Mouse (Mus musculus) liver, adult 2 months (tissue): ENCODE results near the gene Dcaf8.

Experiments used
- CTCF ChIP-seq: fragments of 200-500 bp; IDR thresholded peaks from 2 replicates; pipeline ENCODE4 v1.5.1; 2011; ENCODE audit warnings: low read depth, low read length, control low read depth
- POLR2A ChIP-seq: fragments of 200-500 bp; IDR thresholded peaks from 2 replicates; pipeline ENCODE4 v1.6.1; 2011; ENCODE audit warnings: low read length, control low read depth; ENCODE audit not compliant: insufficient read depth; ENCODE audit errors: extremely low read depth

DNA sequence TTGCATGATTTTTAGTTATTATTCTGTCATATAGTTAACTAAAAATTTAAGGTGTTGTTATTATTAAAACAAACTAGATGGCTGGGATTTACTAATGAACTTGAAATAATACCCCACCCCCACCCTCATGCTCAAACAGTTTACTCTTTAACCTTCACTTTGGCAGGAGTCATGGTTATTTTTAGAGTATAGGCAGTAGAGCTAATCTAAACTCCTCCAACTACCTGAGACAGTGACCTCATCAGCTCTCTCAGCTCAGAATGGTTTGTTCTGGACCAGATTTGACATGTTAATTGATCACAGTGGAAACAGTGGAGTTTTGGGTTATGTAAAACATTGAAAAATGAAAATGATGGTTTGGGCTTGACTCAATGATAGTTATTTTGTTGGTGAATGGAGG is 12.6 kb downstream of the Dcaf8 start:
- TF ChIP-seq CTCF (no peak), POLR2A (no peak)
